Mouse (Mus musculus): Measurements from ENCODE around the gene C1ra. TPM values are rescaled to one million over a fixed set of nuclear protein-coding genes. Genes with fewer than 3 reads are reported as not detected.
"Not testable (repeated sequence)": the region's sequence is repeated elsewhere in the genome, so short reads cannot be mapped to it uniquely, and the experiment has no call there.

The C1ra gene
- total RNA-seq, 2 experiments from 2014 or later, result not detected

DNA sequence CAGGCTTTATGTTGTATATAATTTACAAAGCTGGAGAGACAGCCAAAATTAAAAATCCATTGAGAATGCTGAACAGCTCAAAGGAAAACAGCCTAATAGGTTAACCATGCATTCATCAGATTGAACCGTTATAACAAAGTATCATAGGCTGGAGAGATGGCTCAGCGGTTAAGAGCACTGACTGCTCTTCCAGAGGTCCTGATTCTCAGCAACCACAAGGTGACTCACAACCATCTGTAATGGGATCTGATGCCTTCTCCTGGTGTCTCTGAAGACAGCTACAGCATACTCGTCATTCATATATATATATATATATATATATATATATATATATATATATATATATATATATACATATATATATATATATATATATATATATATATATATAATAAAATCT lies 28.4 kb upstream of the C1ra start:
- not testable (repeated sequence) for ATAC-seq (replicated peaks; ENCODE audit: low FRiP score, poor library complexity, severe bottlenecking)

DNA sequence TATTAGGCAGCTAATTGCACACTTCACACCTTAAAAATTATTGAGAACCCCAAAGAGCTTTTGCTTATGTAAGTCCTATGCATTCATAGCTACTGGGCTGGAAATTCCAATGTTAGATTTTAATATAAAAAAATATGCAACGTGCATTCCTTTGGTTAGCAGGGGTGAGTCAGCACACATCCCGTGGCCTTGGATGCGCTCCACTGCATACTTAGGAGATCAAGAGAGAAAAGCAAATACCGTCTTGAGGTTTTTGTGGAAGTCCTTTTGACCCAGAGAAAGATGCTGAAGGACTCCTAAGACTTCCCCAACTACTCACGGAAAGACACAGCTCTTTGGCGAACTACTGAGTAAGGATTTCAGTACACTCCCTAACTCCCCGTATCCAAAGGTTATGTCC lies 27.4 kb upstream of the C1ra start:
- ATAC-seq (replicated peaks; ENCODE audit: low FRiP score, poor library complexity, severe bottlenecking), result no peak

DNA sequence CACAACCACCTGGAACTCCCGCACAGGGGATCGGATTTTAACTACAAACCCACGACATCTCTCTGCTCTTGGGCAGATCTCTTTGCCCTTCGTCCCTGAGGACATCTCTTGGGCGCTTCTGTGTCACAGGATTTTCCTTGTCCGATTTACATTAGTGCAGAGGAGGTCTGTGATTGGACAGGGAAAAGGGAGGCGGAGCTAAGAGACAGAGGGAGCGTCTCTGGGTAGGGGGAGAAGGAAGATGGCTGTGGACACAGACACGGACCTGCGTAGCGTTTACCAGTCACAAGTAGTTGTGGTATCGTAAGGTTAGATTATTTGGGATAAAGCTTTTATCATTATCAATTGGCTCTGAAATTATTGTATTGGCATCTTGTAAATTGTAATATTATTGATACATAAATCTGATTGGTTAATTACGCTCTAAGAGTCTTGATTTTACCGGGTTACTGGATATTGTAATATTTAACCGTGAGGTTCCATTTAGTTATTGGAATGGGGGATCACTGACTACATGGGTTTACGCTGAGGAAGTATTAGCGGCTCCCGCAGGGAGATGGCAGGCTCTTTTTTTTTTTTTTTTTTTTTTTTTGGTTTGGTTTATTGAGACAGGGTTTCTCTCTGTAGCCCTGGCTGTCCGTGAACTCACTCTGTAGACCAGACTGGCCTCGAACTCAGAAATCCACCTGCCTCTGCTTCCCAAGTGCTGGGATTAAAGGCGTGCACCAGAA lies 26.6 kb upstream of the C1ra start:
- ATAC-seq (replicated peaks; ENCODE audit: low FRiP score, poor library complexity, severe bottlenecking), result no peak

DNA sequence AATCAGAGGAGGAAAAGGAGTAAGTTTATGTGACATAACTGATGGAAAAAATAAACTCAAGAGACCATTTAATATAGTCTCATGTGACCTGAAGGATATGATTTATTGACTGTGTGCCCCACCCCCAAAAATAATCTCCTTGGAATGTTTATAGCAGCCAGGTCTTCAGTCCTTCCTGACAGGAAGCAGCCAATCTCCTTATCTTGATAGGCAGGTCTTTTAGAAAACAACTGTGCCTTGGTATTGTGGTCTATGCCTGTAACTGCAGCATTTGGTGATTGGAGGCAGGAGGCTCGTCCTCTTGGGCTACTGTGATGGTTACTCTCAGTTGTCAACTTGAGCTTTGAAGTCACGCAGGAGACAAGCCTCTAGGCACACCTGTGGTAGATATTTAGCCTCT lies 24.7 kb upstream of the C1ra start:
- ATAC-seq (replicated peaks; ENCODE audit: low FRiP score, poor library complexity, severe bottlenecking), result no peak

DNA sequence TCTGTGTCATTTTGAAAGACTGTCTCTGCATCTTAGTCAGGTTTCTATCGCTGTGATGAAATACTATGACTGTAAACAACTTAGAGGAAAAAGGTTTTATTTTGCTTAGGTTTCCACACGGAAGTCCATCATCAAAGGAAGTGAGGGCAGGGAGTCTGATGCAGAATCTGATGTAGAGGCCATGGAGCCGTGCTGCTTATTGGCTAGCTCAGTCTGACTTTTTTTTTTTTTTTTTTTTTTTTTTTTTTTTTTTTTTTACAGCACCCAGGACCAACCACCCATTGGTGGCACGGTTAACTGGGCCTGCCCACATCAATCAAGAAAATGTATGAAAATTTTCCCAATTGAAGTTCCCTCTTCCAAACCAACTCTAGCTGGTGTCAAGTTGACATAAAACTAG lies 23.3 kb upstream of the C1ra start:
- ATAC-seq (replicated peaks; ENCODE audit: low FRiP score, poor library complexity, severe bottlenecking), result no peak

DNA sequence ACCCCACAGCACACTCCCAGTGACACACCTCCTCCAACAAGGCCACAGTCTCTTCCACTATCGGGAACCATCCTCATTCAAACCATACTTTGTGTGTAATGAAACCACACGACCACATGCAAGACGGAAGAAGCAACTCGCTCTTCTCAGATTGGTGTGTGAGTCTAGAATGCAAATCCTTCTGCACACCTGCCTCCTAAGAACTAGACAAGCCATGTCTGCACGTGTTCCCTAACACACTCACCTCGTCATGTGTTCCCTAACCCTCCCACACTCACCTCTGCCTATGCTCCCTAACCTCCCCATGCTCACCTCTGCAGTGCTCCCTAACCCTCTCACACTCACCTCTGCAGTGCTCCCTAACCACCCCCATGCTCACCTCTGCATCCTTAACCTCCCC lies 20.8 kb upstream of the C1ra start:
- ATAC-seq (replicated peaks; ENCODE audit: low FRiP score, poor library complexity, severe bottlenecking), result no peak

DNA sequence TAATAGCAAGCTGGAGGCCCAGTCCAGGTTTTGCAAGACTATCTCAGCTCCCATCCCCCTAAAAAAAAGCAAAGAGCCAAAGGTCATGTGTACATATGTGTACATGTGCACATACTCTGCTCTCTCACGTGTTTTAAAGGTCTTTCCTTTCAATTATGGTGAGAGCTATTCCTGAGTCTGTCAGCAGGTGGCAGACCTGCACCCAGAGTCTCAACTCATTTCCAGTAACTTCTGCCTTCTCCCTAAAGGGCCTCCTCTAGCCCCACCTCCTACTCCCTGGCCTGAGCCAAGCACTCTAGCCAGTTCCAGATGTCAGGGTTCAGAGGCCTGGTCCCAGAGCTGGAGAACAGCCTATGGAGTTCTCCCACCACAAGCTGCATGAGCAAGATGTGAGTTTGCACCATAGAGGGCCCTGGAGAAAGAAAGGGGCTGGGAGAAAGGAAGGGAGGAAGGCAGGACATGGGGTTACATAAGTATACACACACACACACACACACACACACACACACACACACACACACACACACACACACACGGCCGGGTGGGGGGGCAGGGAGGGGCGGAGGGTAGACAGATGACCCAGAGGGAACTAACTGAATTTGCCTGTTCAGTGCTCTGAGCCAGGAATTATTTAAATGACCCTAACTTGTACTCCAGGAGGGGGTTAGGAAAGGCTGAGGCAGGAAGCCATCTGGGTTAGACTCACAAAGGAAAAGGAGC lies 19.2 kb upstream of the C1ra start, which contains the start of gene C1rl:
C1rl (plus strand) TSS at position 272 of the 720 bp plus-strand sequence.
- ATAC-seq (replicated peaks; ENCODE audit: low FRiP score, poor library complexity, severe bottlenecking), result peak; percentile 87

DNA sequence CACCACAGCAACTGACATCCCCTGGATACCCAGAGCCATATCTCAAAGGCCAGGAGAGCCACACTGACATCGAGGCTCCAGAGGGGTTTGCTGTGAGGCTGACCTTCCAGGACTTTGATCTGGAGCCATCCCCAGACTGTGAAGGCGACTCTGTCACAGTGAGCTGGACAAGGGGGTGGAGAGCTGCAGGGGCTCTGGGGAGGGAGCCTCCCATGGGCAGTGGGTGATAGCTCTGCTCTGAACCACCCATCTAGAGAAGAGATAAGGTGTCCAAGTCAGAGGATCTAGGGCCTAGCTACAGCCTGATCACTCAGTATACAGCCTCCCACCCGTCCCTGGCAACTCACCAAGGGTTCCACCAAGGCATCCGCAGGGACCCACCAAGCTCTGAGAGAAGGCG lies 18.3 kb upstream of the C1ra start:
- ATAC-seq (replicated peaks; ENCODE audit: low FRiP score, poor library complexity, severe bottlenecking), result no peak

DNA sequence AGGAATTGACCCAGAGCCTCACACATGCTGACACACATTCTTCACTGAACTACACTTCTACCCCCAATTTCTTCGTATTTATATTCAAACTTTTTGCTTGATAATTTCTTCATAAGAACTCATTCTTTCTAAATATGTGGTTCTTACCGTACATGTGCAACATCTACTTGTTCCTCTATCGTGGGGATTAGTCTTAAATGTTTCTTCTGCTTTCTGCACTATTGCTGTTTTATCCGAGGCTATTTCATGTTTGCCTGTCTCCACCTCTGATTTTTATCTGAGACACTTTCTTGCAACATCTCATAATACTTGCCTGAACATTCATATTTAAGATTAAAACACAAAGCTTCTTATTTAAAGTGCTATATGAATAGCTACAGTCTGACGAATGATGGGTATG lies 16.2 kb upstream of the C1ra start:
- ATAC-seq (replicated peaks; ENCODE audit: low FRiP score, poor library complexity, severe bottlenecking), result no peak

DNA sequence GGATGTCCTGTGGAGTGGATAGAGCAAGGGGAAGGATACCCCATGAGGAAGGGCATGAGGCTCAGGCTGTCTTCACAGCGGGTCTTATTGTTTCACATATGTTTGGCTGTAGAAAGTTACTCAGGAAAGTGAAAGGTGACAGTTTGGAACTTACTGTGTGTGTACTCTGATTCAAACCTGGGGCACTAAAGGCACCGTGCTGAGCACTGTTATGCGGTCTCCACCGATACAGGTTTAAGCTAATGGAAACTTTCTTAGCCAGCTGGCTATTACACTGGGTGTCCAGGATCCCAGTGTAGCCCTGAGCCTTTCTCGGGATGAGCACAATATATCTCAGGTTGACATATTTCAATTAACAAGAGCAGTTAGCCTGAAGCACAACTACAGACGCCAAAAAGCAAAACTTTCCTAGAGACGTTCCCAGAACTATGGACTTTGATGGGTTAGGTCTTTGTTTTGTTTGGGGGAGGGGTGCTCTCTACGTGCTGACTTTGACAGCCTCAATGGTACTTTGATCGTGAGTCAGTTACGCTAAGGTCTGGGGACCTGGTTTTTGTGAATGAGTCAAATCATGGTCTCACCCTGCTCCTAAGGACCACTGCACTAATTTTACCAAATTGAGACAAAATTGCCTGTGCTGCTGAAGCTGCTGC lies 12.2 kb upstream of the C1ra start:
- no peak for ATAC-seq (replicated peaks; ENCODE audit: low FRiP score, poor library complexity, severe bottlenecking)

DNA sequence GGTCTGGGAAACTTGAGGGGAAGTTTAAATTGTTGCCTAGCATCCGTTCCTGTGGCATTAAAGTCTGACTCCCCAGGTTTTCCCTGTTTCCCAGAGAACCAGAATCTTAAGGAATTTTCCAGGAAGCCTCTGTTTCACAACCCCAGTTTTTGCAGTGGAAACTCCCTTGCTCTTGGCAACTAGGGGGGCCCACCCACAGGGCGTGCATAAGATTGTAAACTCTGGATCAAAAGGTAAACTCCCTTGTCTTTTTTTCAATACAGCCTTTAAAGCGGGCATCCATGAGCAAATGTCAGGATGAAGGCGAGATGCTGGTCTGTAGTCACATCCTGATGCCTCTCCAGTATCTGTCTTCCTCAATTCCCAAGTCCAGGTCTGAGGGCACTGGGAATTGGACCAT lies 10.7 kb upstream of the C1ra start:
- ATAC-seq (replicated peaks; ENCODE audit: low FRiP score, poor library complexity, severe bottlenecking), result no peak

DNA sequence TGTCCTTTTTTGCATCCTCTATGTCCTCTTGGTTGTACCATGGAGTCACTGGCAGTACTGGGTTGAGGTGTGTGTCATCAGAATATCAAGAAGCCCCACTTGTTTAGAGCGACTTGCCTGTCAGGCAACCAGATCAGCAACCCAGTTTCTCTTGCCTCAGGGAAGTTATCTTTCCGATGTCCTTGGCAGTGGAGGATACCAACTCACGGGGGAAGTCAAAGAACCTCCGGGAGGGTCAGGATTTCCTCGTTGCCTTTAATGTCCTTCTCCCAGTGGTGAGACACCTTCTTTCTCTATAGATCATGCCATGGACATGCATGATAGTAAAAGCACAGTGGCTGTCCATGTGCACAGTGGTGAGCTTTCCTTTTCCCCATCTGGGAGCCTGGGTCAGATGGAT lies 10.2 kb upstream of the C1ra start:
- no peak for ATAC-seq (replicated peaks; ENCODE audit: low FRiP score, poor library complexity, severe bottlenecking)

DNA sequence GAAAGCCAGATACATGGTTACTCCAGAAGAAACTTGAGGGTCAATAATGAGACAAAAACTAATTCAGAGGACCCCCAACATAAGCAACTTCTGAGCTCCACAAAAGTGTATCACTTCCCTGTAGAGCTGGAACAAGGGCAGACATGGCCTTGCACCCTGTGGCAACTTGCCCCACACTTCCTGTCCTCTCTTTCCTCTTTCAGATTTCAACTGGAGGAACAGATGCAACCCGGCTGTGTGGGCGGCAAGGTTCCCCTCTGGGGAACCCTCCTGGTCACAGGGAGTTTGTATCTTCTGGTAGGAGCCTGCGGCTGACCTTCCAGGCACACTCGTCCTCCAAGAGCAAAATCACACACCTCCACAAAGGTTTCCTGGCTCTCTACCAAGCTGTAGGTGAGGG lies 7.2 kb upstream of the C1ra start:
- no peak for ATAC-seq (replicated peaks; ENCODE audit: low FRiP score, poor library complexity, severe bottlenecking)

DNA sequence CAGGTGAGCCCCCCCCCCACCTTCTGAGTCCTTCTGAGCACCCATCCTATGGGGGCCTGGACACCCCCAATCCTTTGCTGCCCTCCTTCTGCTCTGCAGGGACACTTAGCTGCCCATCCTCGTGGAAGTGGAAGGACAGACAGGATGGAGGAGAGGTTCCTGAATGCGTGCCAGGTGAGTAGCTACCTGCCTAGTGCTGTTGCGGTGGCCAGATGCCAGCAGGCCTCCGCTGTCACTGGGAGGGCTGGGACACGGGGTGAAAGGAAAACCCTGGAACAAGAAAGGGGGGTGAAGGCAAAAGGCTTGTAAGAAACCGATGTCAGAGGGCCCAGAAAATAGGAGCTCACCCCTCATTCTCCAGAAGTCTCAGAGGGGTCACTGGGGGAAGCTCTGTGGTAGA lies 5.2 kb upstream of the C1ra start:
- no peak for ATAC-seq (replicated peaks; ENCODE audit: low FRiP score, poor library complexity, severe bottlenecking)

DNA sequence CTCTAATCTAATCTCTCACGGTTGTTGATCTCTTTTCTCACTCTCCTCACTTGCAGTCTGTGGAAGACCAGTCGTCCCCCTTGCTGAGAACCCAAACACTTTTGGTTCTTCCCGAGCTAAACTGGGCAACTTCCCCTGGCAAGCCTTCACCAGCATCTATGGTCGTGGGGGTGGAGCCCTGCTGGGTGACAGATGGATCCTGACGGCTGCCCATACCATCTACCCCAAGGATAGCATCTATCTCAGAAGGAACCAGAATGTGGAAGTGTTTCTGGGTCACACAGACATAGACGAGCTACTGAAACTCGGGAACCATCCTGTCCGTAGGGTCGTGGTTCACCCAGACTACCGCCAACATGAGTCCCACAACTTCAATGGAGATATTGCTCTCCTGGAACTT lies 3.9 kb upstream of the C1ra start:
- ATAC-seq (replicated peaks; ENCODE audit: low FRiP score, poor library complexity, severe bottlenecking), result no peak

DNA sequence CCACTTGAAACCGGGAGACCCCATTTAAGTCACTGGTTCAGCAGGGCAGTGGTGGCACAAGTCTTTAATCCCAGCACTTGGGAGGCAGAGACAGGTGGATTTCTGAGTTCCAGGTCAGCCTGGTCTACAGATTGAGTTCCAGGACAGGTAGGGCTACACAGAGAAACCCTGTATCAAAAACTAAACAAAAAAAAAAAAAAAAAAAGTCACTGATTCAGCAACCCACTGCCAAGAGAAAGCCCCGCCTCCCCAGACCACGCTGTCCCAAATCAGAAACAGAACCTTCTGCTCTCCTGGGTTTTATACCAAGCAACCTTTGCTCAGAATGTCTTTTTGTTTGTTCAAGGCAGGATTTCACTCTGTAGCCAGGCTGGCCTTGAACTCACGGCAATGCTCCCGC lies 3.0 kb upstream of the C1ra start:
- not testable (repeated sequence) for ATAC-seq (replicated peaks; ENCODE audit: low FRiP score, poor library complexity, severe bottlenecking)

DNA sequence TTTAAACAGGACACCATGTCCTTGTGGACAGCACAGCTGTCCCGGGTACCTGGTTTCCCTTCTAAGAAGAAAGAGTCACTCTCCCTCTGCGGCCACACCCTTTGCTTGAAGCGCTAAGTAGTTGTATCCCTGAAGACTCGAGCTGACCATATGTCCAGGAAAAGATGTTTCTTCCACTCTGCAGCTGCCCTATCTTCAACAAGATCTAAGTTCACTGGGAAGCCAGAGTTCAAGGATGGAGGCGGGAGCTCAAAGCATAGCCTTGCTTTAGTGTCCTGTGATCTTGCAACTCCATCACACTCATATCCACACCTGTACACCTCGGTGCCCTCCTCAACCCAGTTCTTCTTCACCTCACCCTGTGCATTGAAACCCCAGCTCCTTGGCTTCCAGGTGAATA lies 269 bp upstream of the C1ra start:
- no peak for ATAC-seq (replicated peaks; ENCODE audit: low FRiP score, poor library complexity, severe bottlenecking)

DNA sequence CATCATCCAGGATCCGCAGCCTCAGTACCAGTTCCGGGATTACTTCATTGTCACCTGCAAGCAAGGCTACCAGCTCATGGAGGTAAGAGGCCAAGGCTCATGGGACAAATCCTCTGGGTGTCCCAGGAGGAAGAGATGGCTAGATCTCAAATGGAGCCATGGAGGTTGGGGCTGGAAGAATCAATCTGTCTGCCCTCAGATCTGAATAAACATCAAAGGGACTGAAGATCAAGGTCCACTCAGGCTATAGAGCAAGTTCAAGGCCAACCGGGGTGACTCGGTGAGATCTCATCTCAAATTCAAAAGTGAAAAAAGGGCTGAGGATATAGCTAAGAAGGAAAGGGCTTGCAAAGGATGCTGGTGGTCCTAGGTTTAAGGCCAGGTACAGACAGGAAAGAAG lies 5.5 kb downstream of the C1ra start:
- ATAC-seq (replicated peaks; ENCODE audit: low FRiP score, poor library complexity, severe bottlenecking), result not testable (repeated sequence)

DNA sequence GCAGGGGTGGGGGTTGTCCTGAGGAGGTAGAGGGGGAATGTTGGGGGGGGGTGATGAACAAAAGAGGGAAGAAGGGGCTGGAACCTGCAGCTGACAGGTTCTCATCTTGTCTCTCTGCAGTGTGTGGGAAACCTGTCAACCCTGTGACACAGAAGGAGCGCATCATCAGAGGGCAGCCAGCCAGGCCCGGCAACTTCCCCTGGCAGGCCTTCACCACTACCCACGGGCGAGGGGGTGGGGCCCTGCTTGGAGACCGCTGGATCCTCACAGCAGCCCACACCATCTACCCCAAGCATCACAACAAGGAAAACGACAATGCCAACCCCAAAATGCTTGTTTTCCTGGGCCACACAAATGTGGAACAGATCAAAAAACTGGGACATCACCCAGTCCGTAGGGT lies 9.9 kb downstream of the C1ra start:
- not testable (repeated sequence) for ATAC-seq (replicated peaks; ENCODE audit: low FRiP score, poor library complexity, severe bottlenecking)

DNA sequence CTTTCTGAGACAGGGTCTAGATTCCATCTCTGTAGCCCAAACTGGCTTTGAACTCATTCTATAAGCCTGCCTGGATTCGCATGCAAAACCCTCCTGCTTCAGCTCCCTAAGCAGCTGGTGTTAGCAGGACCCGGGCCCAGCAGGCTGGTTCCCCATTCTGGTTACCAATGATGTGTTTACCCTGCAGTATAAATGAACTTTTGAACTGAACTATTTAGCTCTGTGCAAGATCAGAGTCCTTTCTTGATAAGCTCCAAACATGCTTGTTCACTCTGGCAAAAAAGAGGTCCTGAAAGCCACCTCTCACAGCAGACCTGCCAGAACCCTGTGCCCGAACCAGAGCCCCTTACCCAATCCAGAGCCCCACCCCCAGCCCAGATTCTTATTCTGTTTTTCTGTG lies 15.7 kb downstream of the C1ra start:
- no peak for ATAC-seq (replicated peaks; ENCODE audit: low FRiP score, poor library complexity, severe bottlenecking)

DNA sequence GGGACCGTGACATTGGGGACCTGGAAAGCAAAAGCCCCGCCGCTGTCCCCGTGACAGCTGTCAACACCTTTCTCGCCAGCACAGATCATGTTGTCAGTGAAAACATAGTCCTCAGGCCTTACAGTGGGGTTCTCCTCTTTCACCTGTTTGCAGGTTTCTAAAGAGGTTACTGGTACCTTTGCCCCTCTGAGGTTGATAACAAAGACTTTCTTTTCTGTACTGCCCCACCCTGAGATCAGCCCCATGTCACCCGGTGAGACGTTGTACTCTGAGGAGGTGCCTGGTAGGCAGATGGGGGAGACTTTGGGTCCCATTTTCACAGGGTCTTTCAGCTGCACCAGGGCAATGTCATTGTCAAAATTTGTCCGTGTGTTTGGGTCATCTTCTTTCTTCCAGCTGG lies 18.9 kb downstream of the C1ra start:
- ATAC-seq (replicated peaks; ENCODE audit: low FRiP score, poor library complexity, severe bottlenecking), result no peak
